Mouse (Mus musculus): Measurements from ENCODE around the gene Osbpl3.

DNA sequence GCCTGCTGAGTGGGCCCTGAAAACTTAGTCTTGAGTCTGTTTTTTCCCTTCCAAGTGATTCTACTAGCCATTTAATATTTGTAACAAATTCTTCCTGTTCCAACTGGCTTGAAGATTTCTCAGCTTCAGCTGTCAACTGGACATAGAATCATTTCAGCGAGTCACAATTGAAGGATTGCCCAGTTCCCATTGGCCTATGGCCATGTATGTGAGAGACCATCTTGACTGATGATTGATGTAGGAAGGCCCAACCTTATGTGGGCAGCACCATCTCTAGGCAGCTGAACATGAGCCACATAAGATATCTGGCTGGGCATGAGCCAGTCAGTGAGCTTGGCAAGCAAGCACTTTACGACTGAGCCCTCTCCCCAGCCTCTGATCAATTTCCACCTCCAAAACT is 42.3 kb upstream of the Osbpl3 start:
- no peak for TF ChIP-seq CTCF (IDR thresholded peaks at IDR 0.05; ENCODE audit: insufficient read depth, low read depth, low read length)
- no peak for TF ChIP-seq POLR2A (IDR thresholded peaks at IDR 0.05; ENCODE audit: insufficient read depth, low read depth, low read length)

Data from olfactory bulb, adult 2 months (tissue).